Mouse (Mus musculus): ENCODE results near the gene Pex5l.

- TF ChIP-seq CTCF (IDR thresholded peaks at IDR 0.05; ENCODE audit: low read depth) (no peak), EP300 (IDR thresholded peaks at IDR 0.05; ENCODE audit: low read depth) (no peak)
Observed at GRCm38 (mm10) chr3:33079658-33080057, 63.4 kb downstream of the Pex5l start.

All from heart, postnatal 0 days (tissue).